Mouse (Mus musculus) liver, adult 2 months (tissue): ENCODE measurements around the gene Icam4. TPM values are rescaled to one million over a fixed set of nuclear protein-coding genes. Genes with fewer than 3 reads are reported as not detected.

Experiments
- DNase-seq: peaks from one replicate; pipeline ENCODE4 v3.0.0-alpha.2; 2011; ENCODE audit warnings: low read depth, low spot score; ENCODE audit errors: extremely low read depth
- H3K27ac ChIP-seq: fragments of 200-500 bp; replicated peaks from 2 replicates; pipeline ENCODE4 v1.5.1; 2012; ENCODE audit warnings: low read depth, mild to moderate bottlenecking, control low read depth, inconsistent platforms, low read length; ENCODE audit not compliant: insufficient read depth
- H3K27me3 ChIP-seq: fragments of 200-500 bp; 2 replicates; pipeline ENCODE4 v1.6.1; 2012; ENCODE audit warnings: mild to moderate bottlenecking, moderate library complexity, low read length, inconsistent platforms; ENCODE audit not compliant: control insufficient read depth, insufficient read depth
- H3K36me3 ChIP-seq: fragments of 200-500 bp; 2 replicates; pipeline ENCODE4 v1.6.1; 2012; ENCODE audit warnings: low read length, inconsistent platforms; ENCODE audit not compliant: control insufficient read depth, insufficient read depth
- H3K4me1 ChIP-seq: fragments of 200-500 bp; 2 replicates; pipeline ENCODE4 v1.6.1; 2011; ENCODE audit warnings: low read length; ENCODE audit not compliant: control insufficient read depth, insufficient read depth
- H3K4me3 ChIP-seq: fragments of 200-500 bp; 2 replicates; pipeline ENCODE4 v1.5.1; 2011; ENCODE audit warnings: low read depth, mild to moderate bottlenecking, control low read depth, low read length, moderate library complexity; ENCODE audit not compliant: insufficient read depth
- H3K79me2 ChIP-seq: fragments of 200-500 bp; 2 replicates; pipeline ENCODE4 v1.6.1; 2012; ENCODE audit warnings: inconsistent platforms, mild to moderate bottlenecking, low read length, moderate library complexity; ENCODE audit not compliant: control insufficient read depth, insufficient read depth
- H3K9ac ChIP-seq: fragments of 200-500 bp; 2 replicates; pipeline ENCODE4 v1.6.1; 2012; ENCODE audit warnings: low read depth, mild to moderate bottlenecking, control low read depth, inconsistent platforms, low read length
- CTCF ChIP-seq: fragments of 200-500 bp; IDR thresholded peaks from 2 replicates; pipeline ENCODE4 v1.5.1; 2011; ENCODE audit warnings: low read depth, low read length, control low read depth
- POLR2A ChIP-seq: fragments of 200-500 bp; IDR thresholded peaks from 2 replicates; pipeline ENCODE4 v1.6.1; 2011; ENCODE audit warnings: low read length, control low read depth; ENCODE audit not compliant: insufficient read depth; ENCODE audit errors: extremely low read depth
- WGBS: fragments of 180-500 bp; shearing (Covaris S2); methylation state at CpG from one replicate; pipeline ENCODE4 v1.1.7; 2018; 5-methylcytosine and 5-hydroxymethylcytosine counted together
- polyA plus RNA-seq: library from polyadenylated mRNA; depleted of rRNA; stranded (reverse); fragments of >200 nt; gene quantifications from 2 replicates; pipeline ENCODE4 v1.2.3, GENCODE M21; 2012
- total RNA-seq: library from RNA; depleted of rRNA; stranded (reverse); fragments of >200 nt; gene quantifications from 2 replicates; pipeline ENCODE4 v1.2.3, GENCODE M21; 2014

Icam4 gene
- total and polyA plus RNA-seq, 2 experiments: 0.28 to 0.81 TPM

- no peak for TF ChIP-seq POLR2A
- TF ChIP-seq CTCF: no peak
- WGBS: 82% methylated on average over 6 of the region's 6 CpGs
- H3K4me3 ChIP-seq: no peak overlapping the region
- H3K27me3 ChIP-seq: 0 out of 2 replicates have a peak, but pooled peaks cover 1% of the 10 kb centered on the region
- H3K9ac ChIP-seq: no peak overlapping the region
- H3K27ac ChIP-seq: no peak overlapping the region
- no peaks in the 10 kb centered on the region for H3K79me2 ChIP-seq
- no peak for DNase-seq
- H3K4me1 ChIP-seq: peaks cover 18% of the 10 kb centered on the region
- H3K36me3 ChIP-seq: peaks cover 2% of the 10 kb centered on the region; the same call in 1 of the 2 replicates
Observed at GRCm38 (mm10) chr9:21028560-21029110, 538 bp upstream of the Icam4 start.

GRCm38 (mm10) chr9:21030055-21030600 is 955 bp downstream of the Icam4 start:
- no peak overlapping the region for H3K9ac ChIP-seq
- TF ChIP-seq POLR2A (no peak), CTCF (no peak)
- peaks cover 2% of the 10 kb centered on the region; the same call in 1 of the 2 replicates for H3K36me3 ChIP-seq
- peaks cover 20% of the 10 kb centered on the region for H3K4me1 ChIP-seq
- DNase-seq: peak; percentile 57
- 19% methylated on average over 22 of the region's 22 CpGs for WGBS
- H3K4me3 ChIP-seq: no peak overlapping the region
- no peak overlapping the region for H3K27ac ChIP-seq
- peaks cover 2% of the 10 kb centered on the region; the same call in 1 of the 2 replicates for H3K27me3 ChIP-seq
- H3K79me2 ChIP-seq: no peaks in the 10 kb centered on the region

- H3K79me2 ChIP-seq: no peaks in the 10 kb centered on the region
- TF ChIP-seq CTCF (peak; percentile 49; the same call in 1 of the 2 replicates), POLR2A (no peak)
- 1% methylated on average over 13 of the region's 13 CpGs for WGBS
- H3K27me3 ChIP-seq: peaks cover 6% of the 10 kb centered on the region
- peaks cover 2% of the 10 kb centered on the region; the same call in 1 of the 2 replicates for H3K36me3 ChIP-seq
- peaks cover 20% of the 10 kb centered on the region for H3K4me1 ChIP-seq
- no peak overlapping the region for H3K27ac ChIP-seq
- peak; percentile 82 for DNase-seq
- H3K4me3 ChIP-seq: peak overlapping the region; percentile 58
- H3K9ac ChIP-seq: peak overlapping the region; percentile 31; the same call in 1 of the 2 replicates
Observed at GRCm38 (mm10) chr9:21030781-21031250, 1.6 kb downstream of the Icam4 start.

DNA sequence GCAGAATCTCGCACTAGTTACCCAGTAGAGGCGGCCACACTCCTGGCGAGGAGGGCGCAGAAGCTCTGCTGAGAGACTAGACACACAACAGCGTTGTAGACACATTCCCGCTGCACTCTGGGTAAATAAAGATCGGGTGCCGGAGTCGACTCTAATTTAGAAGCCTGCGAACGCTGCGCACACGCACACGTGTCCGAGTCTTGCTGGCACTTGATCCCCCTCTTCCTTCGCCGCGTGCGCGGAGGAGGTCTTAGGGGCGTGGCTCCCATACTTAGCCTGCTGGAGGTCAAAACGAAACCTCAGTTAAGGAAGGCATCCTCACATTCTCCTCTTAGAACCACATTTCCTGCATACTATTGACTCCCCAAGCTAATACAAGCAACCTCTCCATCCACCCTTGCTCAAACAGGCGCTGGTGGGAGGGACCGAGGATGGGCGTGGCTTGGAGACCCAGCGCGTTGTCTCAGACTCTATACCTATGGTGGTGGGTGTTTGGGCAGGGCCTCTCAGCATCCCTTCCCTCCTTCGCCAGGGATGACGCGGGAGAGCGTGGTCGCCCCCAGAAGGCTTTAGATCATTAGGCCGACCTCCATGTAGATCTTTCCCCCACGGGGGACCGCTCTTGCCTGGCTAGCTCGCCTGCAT is 2.2 kb downstream of the Icam4 start:
- no peak for DNase-seq
- TF ChIP-seq POLR2A (no peak), CTCF (no peak)
- H3K36me3 ChIP-seq: peaks cover 2% of the 10 kb centered on the region; the same call in 1 of the 2 replicates
- peaks cover 23% of the 10 kb centered on the region for H3K4me1 ChIP-seq
- peak overlapping the region; percentile 31 for H3K9ac ChIP-seq
- H3K4me3 ChIP-seq: peak overlapping the region; percentile 58
- H3K27me3 ChIP-seq: peaks cover 12% of the 10 kb centered on the region
- H3K79me2 ChIP-seq: no peaks in the 10 kb centered on the region
- no peak overlapping the region for H3K27ac ChIP-seq
- under 1% methylated on average over 36 of the region's 36 CpGs for WGBS

GRCm38 (mm10) chr9:21031896-21032351 is 2.8 kb downstream of the Icam4 start, which contains the start of gene Icam5:
Icam5 (plus strand) TSS chr9:21032073.
- H3K27me3 ChIP-seq: peaks cover 17% of the 10 kb centered on the region
- no peak for DNase-seq
- H3K4me3 ChIP-seq: peak within 1 kb of the TSS; percentile 60
- H3K27ac ChIP-seq: no peak within 1 kb of the TSS
- H3K36me3 ChIP-seq: peaks cover 2% of the 10 kb centered on the region; the same call in 1 of the 2 replicates
- TF ChIP-seq POLR2A: no peak
- TF ChIP-seq CTCF: no peak
- peaks cover 24% of the 10 kb centered on the region for H3K4me1 ChIP-seq
- no peaks in the 10 kb centered on the region for H3K79me2 ChIP-seq
- peak within 1 kb of the TSS; percentile 59 for H3K9ac ChIP-seq
- WGBS: 3% methylated on average over 35 of the region's 35 CpGs
